Mouse (Mus musculus) lung, postnatal 0 days (tissue): ENCODE data around the gene Crb1.

Experiments used
- CTCF ChIP-seq: IDR thresholded peaks from 2 replicates; pipeline ENCODE4 v1.5.1; 2016; ENCODE audit warnings: antibody characterized with exemption, mild to moderate bottlenecking
- EP300 ChIP-seq: IDR thresholded peaks from 2 replicates; pipeline ENCODE4 v1.6.1; 2016; ENCODE audit warnings: antibody characterized with exemption, mild to moderate bottlenecking, control low read depth

GRCm38 (mm10) chr1:139180481-139181149 lies 196.3 kb downstream of the Crb1 start:
- TF ChIP-seq CTCF: no peak
- no peak for TF ChIP-seq EP300
